Mouse (Mus musculus) MEL (cell line): ENCODE results near the gene P2ry4. TPM values are rescaled to one million over a fixed set of nuclear protein-coding genes. Genes with fewer than 3 reads are reported as not detected.

ENCODE experiments used
- DNase-seq: peaks from one replicate; pipeline ENCODE4 v3.0.0; 2011; ENCODE audit warnings: low read depth, low spot score
- H3K27ac ChIP-seq: 2 replicates; pipeline ENCODE4 v1.5.1; 2012; ENCODE audit warnings: low read depth, mild to moderate bottlenecking, control low read depth, low read length, moderate library complexity; ENCODE audit not compliant: control insufficient read depth
- H3K27me3 ChIP-seq, 2 experiments: fragments of 150-350 bp in 1 of 2; sonication (generic) in 1 of 2; 2 replicates each; pipeline ENCODE4 v1.6.1; 2012; ENCODE audit warnings: low read length in 2 of 2, mild to moderate bottlenecking in 2 of 2, improper control_type of control experiment in 1 of 2, moderate library complexity in 1 of 2; ENCODE audit not compliant: insufficient read depth in 2 of 2, control insufficient read depth in 1 of 2
- H3K36me3 ChIP-seq, 2 experiments: 2 replicates each; pipeline ENCODE4 v1.6.1; 2012 to 2014; ENCODE audit warnings: low read length in 2 of 2, improper control_type of control experiment in 1 of 2, inconsistent platforms in 1 of 2, mild to moderate bottlenecking in 1 of 2; ENCODE audit not compliant: insufficient read depth in 2 of 2, control insufficient read depth in 1 of 2
- H3K4me1 ChIP-seq, 2 experiments: fragments of 150-350 bp in 1 of 2; sonication (generic) in 1 of 2; 2 replicates each; pipeline ENCODE4 v1.6.1; 2012; ENCODE audit warnings: low read length in 2 of 2, improper control_type of control experiment in 1 of 2, mild to moderate bottlenecking in 1 of 2; ENCODE audit not compliant: insufficient read depth in 2 of 2, control insufficient read depth in 1 of 2
- H3K4me3 ChIP-seq, 2 experiments: fragments of 150-350 bp in 1 of 2; sonication (generic) in 1 of 2; 2 replicates each; pipeline ENCODE4 v1.5.1; 2012; ENCODE audit warnings: low read depth in 2 of 2, low read length in 2 of 2, mild to moderate bottlenecking in 2 of 2, moderate library complexity in 2 of 2, control low read depth in 1 of 2, improper control_type of control experiment in 1 of 2; ENCODE audit not compliant: control insufficient read depth in 1 of 2, insufficient read depth in 1 of 2
- H3K79me2 ChIP-seq: 2 replicates; pipeline ENCODE4 v1.6.1; 2012; ENCODE audit warnings: mild to moderate bottlenecking, low read length, moderate library complexity; ENCODE audit not compliant: control insufficient read depth, poor library complexity, insufficient read depth
- H3K9ac ChIP-seq: 2 replicates; pipeline ENCODE4 v1.6.1; 2012; ENCODE audit warnings: low read depth, mild to moderate bottlenecking, control low read depth, low read length, moderate library complexity; ENCODE audit not compliant: control insufficient read depth, poor library complexity, severe bottlenecking
- H3K9me3 ChIP-seq: fragments of 150-350 bp; sonication (generic); replicated peaks from 2 replicates; pipeline ENCODE4 v1.6.1; 2012; ENCODE audit warnings: mild to moderate bottlenecking, low read length, improper control_type of control experiment, moderate library complexity; ENCODE audit not compliant: insufficient read depth
- CTCF ChIP-seq, 3 experiments: IDR thresholded peaks in 2 of 3; conservative IDR thresholded peaks in 1 of 3; 2 replicates each; pipeline ENCODE4 v1.5.1; 2011 to 2012; ENCODE audit warnings: low read length in 3 of 3, low read depth in 2 of 3, mild to moderate bottlenecking in 2 of 3, improper control_type of control experiment in 1 of 3, inconsistent platforms in 1 of 3, mixed read lengths in 1 of 3, moderate library complexity in 1 of 3; ENCODE audit not compliant: control insufficient read depth in 1 of 3, insufficient read depth in 1 of 3, poor library complexity in 1 of 3, severe bottlenecking in 1 of 3
- ELF1 ChIP-seq: IDR thresholded peaks from 2 replicates; pipeline ENCODE4 v1.6.1; 2014; ENCODE audit warnings: low read depth, mild to moderate bottlenecking, inconsistent platforms, low read length, improper control_type of control experiment, moderate library complexity
- GABPA ChIP-seq: IDR thresholded peaks from 2 replicates; pipeline ENCODE4 v1.6.1; 2012; ENCODE audit warnings: low read depth, mild to moderate bottlenecking, inconsistent platforms, low read length, improper control_type of control experiment, moderate library complexity
- GATA1 ChIP-seq: IDR thresholded peaks from 2 replicates; pipeline ENCODE4 v1.6.1; 2011; ENCODE audit warnings: low read depth, low read length, improper control_type of control experiment
- HCFC1 ChIP-seq: IDR thresholded peaks from 2 replicates; pipeline ENCODE4 v1.6.1; 2012; ENCODE audit warnings: low read depth, mild to moderate bottlenecking, inconsistent platforms, low read length, improper control_type of control experiment, moderate library complexity
- JUND ChIP-seq: IDR thresholded peaks from 2 replicates; pipeline ENCODE4 v1.6.1; 2011; ENCODE audit warnings: low read depth, mild to moderate bottlenecking, improper control_type of control experiment, low read length
- MAFK ChIP-seq: IDR thresholded peaks from 2 replicates; pipeline ENCODE4 v1.6.1; 2011; ENCODE audit warnings: low read depth, mild to moderate bottlenecking, low read length, improper control_type of control experiment, borderline replicate concordance
- MXI1 ChIP-seq: IDR thresholded peaks from 2 replicates; pipeline ENCODE4 v1.6.1; 2011; ENCODE audit warnings: mild to moderate bottlenecking, low read depth, low read length, improper control_type of control experiment
- MYB ChIP-seq: IDR thresholded peaks from 2 replicates; pipeline ENCODE4 v1.6.1; 2011; ENCODE audit warnings: mild to moderate bottlenecking, low read depth, low read length, improper control_type of control experiment
- MYC ChIP-seq: IDR thresholded peaks from 2 replicates; pipeline ENCODE4 v1.6.1; 2011; ENCODE audit warnings: low read depth, mild to moderate bottlenecking, low read length, improper control_type of control experiment, moderate library complexity
- POLR2AphosphoS5 ChIP-seq: IDR thresholded peaks from 2 replicates; pipeline ENCODE4 v1.6.1; 2012; ENCODE audit warnings: low read depth, borderline replicate concordance, mild to moderate bottlenecking, inconsistent platforms, low read length, moderate library complexity, mixed read lengths
- RAD21 ChIP-seq: IDR thresholded peaks from 2 replicates; pipeline ENCODE4 v1.6.1; 2011; ENCODE audit warnings: mild to moderate bottlenecking, low read depth, low read length, improper control_type of control experiment
- SMC3 ChIP-seq: IDR thresholded peaks from 2 replicates; pipeline ENCODE4 v1.6.1; 2011; ENCODE audit warnings: low read depth, low read length, improper control_type of control experiment
- TBP ChIP-seq: IDR thresholded peaks from 2 replicates; pipeline ENCODE4 v1.8.0; 2011; ENCODE audit warnings: low read depth, low read length, improper control_type of control experiment
- TCF12 ChIP-seq: IDR thresholded peaks from 2 replicates; pipeline ENCODE4 v1.6.1; 2014; ENCODE audit warnings: low read depth, mild to moderate bottlenecking, inconsistent platforms, low read length, improper control_type of control experiment, moderate library complexity
- UBTF ChIP-seq: IDR thresholded peaks from 2 replicates; pipeline ENCODE4 v1.6.1; 2012; ENCODE audit warnings: low read depth, mild to moderate bottlenecking, inconsistent platforms, low read length, improper control_type of control experiment, moderate library complexity, borderline replicate concordance; ENCODE audit not compliant: insufficient read depth
- USF1 ChIP-seq: IDR thresholded peaks from 2 replicates; pipeline ENCODE4 v1.6.1; 2014; ENCODE audit warnings: low read depth, mild to moderate bottlenecking, inconsistent platforms, low read length, improper control_type of control experiment, moderate library complexity
- USF2 ChIP-seq, 2 experiments: IDR thresholded peaks; 2 replicates each; pipeline ENCODE4 v1.6.1; 2011 to 2012; ENCODE audit warnings: improper control_type of control experiment in 2 of 2, low read length in 2 of 2, borderline replicate concordance in 1 of 2, inconsistent platforms in 1 of 2, low read depth in 1 of 2, mild to moderate bottlenecking in 1 of 2; ENCODE audit not compliant: insufficient read depth in 1 of 2
- ZC3H11A ChIP-seq: IDR thresholded peaks from 2 replicates; pipeline ENCODE4 v1.6.1; 2012; ENCODE audit warnings: low read depth, mild to moderate bottlenecking, inconsistent platforms, low read length, improper control_type of control experiment
- ZKSCAN1 ChIP-seq: IDR thresholded peaks from 2 replicates; pipeline ENCODE4 v1.6.1; 2012; ENCODE audit warnings: low read depth, mild to moderate bottlenecking, inconsistent platforms, low read length, improper control_type of control experiment, moderate library complexity
- ZMIZ1 ChIP-seq: IDR thresholded peaks from 2 replicates; pipeline ENCODE4 v1.6.1; 2012; ENCODE audit warnings: low read depth, mild to moderate bottlenecking, inconsistent platforms, low read length, improper control_type of control experiment, moderate library complexity
- polyA plus RNA-seq, 2 experiments: library from polyadenylated mRNA; stranded (reverse) in 1 of 2; unstranded in 1 of 2; fragments of >175 nt in 1 of 2; fragments of >200 nt in 1 of 2; gene quantifications; 2 replicates each; pipeline versions ENCODE4 v1.2.1 to v1.2.4; 2012; ENCODE audit warnings: low replicate concordance in 2 of 2, low read depth in 1 of 2; ENCODE audit not compliant: insufficient read length in 2 of 2, insufficient read depth in 1 of 2, missing spikeins in 1 of 2
- total RNA-seq: library from RNA; depleted of rRNA; stranded (reverse); fragments of 300-350 nt; gene quantifications from 2 replicates; pipeline ENCODE4 v1.2.3, GENCODE M21; 2012

Gene P2ry4
- total and polyA plus RNA-seq, 3 experiments = not detected

DNA sequence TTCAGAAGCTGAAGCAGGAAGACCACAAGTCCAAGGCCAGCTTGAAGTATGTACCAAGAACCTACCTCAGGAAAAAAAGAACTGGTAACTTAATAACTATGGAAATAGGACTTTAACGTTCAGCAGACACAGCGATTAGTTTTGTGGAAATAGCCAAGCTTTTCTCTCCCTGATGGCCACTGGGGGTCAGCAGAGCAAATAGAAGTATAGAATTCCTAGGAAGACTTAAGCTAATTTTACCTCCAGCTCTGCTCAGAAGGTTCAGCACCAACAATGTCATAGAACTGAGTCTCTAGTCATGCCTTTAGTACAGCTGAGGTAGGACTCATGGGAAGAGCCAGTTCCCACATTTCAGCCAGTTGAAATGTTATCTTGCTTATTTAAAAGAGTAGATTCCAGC lies 26.7 kb upstream of the P2ry4 start:
- H3K4me1 ChIP-seq = peaks cover 0 to 3% of the 10 kb centered on the region in 2 experiments; a peak in 1 of 4 replicates
- no peak overlapping the region for H3K9ac ChIP-seq
- H3K36me3 ChIP-seq = peaks cover 0 to 5% of the 10 kb centered on the region in 2 experiments; a peak in 3 of 4 replicates
- DNase-seq = no peak
- H3K9me3 ChIP-seq = no peaks in the 10 kb centered on the region
- TF ChIP-seq TCF12 = no peak
- TF ChIP-seq CTCF (IDR thresholded peaks at IDR 0.05 in 2 of 3, conservative IDR thresholded peaks at IDR 0.05 in 1 of 3; ENCODE audit: control insufficient read depth in 1 of 3, insufficient read depth in 1 of 3, low read depth in 2 of 3, low read length in 3 of 3, poor library complexity in 1 of 3, severe bottlenecking in 1 of 3) = peak in 1 of 3 experiments; percentile 9; a peak in 1 of 6 replicates
- H3K79me2 ChIP-seq = peaks cover 13% of the 10 kb centered on the region
- H3K27ac ChIP-seq = no peak overlapping the region
- no peak overlapping the region for H3K4me3 ChIP-seq
- no peaks in the 10 kb centered on the region for H3K27me3 ChIP-seq

DNA sequence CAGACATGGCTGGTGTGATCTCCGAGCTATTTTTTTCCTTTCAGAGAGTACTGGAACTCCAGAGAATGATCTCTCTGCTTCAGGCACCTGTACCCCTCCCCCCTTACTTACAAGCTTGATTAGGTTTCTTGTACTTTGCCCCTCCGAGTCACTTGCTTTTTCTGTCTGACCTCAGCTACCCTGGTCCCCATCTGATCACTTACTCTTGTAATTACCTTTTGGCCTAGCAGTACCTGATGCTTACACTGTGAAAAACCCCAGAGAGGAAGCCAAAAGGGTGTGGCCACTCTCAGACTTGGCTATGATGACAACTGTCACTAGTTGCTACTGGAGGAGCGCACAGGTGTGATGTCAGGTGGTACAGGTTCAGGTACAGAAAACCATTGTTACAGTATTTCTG lies 23.8 kb upstream of the P2ry4 start:
- Histone ChIP-seq H3K79me2 (no peaks in the 10 kb centered on the region), H3K27me3 (no peaks in the 10 kb centered on the region), H3K9me3 (no peaks in the 10 kb centered on the region), H3K36me3 (no peaks in the 10 kb centered on the region; a peak in 1 of 4 replicates), H3K9ac (no peak overlapping the region), H3K4me1 (no peaks in the 10 kb centered on the region), H3K4me3 (no peak overlapping the region), H3K27ac (no peak overlapping the region)
- DNase-seq = no peak
- TF ChIP-seq GATA1 (no peak), ZKSCAN1 (no peak), POLR2AphosphoS5 (no peak), TBP (no peak), JUND (no peak), UBTF (no peak), SMC3 (no peak), MYC (no peak), ELF1 (no peak)

DNA sequence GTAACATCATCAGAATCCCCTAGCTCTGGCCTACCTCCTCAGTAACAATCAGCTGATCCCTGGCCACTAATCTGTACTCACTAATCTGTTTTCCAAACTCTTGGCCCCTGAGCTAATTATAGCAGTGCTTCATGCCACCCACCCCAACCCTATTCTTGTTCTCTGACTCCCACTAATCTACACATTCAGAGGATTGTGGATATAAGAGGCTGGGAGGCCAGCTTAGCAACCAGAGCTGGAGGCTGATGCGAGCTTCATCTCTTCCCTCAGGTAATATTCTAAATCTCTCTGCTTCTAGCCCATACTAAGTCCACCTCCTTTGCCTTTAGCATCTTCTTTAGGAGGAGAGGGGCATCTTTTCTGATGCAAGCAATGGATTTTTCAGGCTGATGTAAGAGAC lies 10.6 kb upstream of the P2ry4 start, which contains the start of gene Arr3:
Gene Arr3 (plus strand): TSS at position 184 of the 400 bp plus-strand sequence.
- H3K9ac ChIP-seq = no peak within 1 kb of the TSS
- no peaks in the 10 kb centered on the region for H3K27me3 ChIP-seq
- H3K4me3 ChIP-seq = no peak within 1 kb of the TSS
- H3K27ac ChIP-seq = no peak within 1 kb of the TSS
- H3K9me3 ChIP-seq = no peaks in the 10 kb centered on the region
- H3K4me1 ChIP-seq = no peaks in the 10 kb centered on the region
- no peaks in the 10 kb centered on the region for H3K36me3 ChIP-seq
- no peak for DNase-seq
- H3K79me2 ChIP-seq = no peaks in the 10 kb centered on the region
- TF ChIP-seq MAFK (no peak), POLR2AphosphoS5 (no peak), RAD21 (no peak), JUND (no peak), GABPA (no peak), TBP (no peak), ZC3H11A (no peak), USF1 (no peak), SMC3 (no peak), USF2 (IDR thresholded peaks at IDR 0.05; ENCODE audit: borderline replicate concordance in 1 of 2, insufficient read depth in 1 of 2, low read depth in 1 of 2, low read length in 2 of 2) (no peak), MYB (no peak), ZMIZ1 (no peak), MXI1 (no peak), HCFC1 (no peak)
